ENCODE assay signal across 19 mouse cellular contexts in genomic region chr6:88635881-88636754, GRCm38 (mm10). TPM values are rescaled to one million over a fixed set of nuclear protein-coding genes. Genes with fewer than 3 reads are reported as not detected.
DNase-seq lines count a peak whose midpoint lies in the region; ATAC-seq and TF ChIP-seq lines count a peak whose summit lies in the region.
"Had no signal": no experiment of that assay in that cellular context is flagged by ENCODE, and none has a peak within 500 bp of the region (broad histone marks: within the 10 kb centered on the region; RNA-seq: fewer than 3 reads in every experiment).

No protein-coding gene starts in this region.

- WGBS in forebrain, embryonic 10.5 days = 94% methylated on average over 6 of the region's 6 CpGs
- WGBS in forebrain, postnatal 0 days = 93% methylated on average over 6 of the region's 6 CpGs
- 55% methylated on average over 6 of the region's 6 CpGs for WGBS in liver, embryonic 15.5 days (ENCODE audit: insufficient replicate concordance)

- no peak for TF ChIP-seq RAD21 in MEL (IDR thresholded peaks at IDR 0.05; ENCODE audit: low read depth, low read length)

- H3K27ac ChIP-seq in forebrain, embryonic 10.5 days = no peak overlapping the region
- H3K27ac ChIP-seq in forebrain, postnatal 0 days (ENCODE audit: low read depth, low read length) = no peak overlapping the region
- H3K27ac ChIP-seq in MEL (ENCODE audit: control insufficient read depth, low read depth, low read length) = no peak overlapping the region
- H3K27ac ChIP-seq in liver, embryonic 15.5 days (replicated peaks) = peak overlapping the region; percentile 92
- H3K27ac ChIP-seq: hindbrain, embryonic 12.5 days had no signal

- ATAC-seq in forebrain, postnatal 0 days = no peak
- ATAC-seq in liver, embryonic 15.5 days (ENCODE audit: insufficient read depth) = peak; percentile 83
- ATAC-seq: forebrain, embryonic 16.5 days; intestine, embryonic 16.5 days; midbrain, embryonic 16.5 days had no signal

- peak; percentile 10 for DNase-seq in forebrain, embryonic 10.5 days (ENCODE audit: extremely low spot score, low spot score)
- DNase-seq in forebrain, postnatal 0 days = no peak
- peak; percentile 25 for DNase-seq in MEL (ENCODE audit: low read depth, low spot score)
- no peak for DNase-seq in right cerebral cortex, adult 2 months (ENCODE audit: low spot score in 2 of 2)
- no peak for DNase-seq in urinary bladder, adult 18-20 months (ENCODE audit: low spot score in 2 of 2)
- no peak for DNase-seq in cerebellum, adult 9-10 months
- DNase-seq: adrenal gland, postnatal 25 days; cerebellum, postnatal 25 days; gastrocnemius, postnatal 10 days; lung, embryonic 14.5 days; thymus, postnatal 4 days had no signal

- H3K4me3 ChIP-seq in forebrain, embryonic 10.5 days = no peak overlapping the region
- no peak overlapping the region for H3K4me3 ChIP-seq in forebrain, postnatal 0 days (ENCODE audit: low read depth, low read length)
- no peak overlapping the region for H3K4me3 ChIP-seq in MEL (ENCODE audit: control insufficient read depth in 1 of 2, insufficient read depth in 1 of 2, low read depth in 2 of 2, low read length in 2 of 2)
- H3K4me3 ChIP-seq in erythroblast, embryonic 14.5 days (replicated peaks) = peak overlapping the region; percentile 54
- peak overlapping the region; percentile 15; the same call in 1 of the 2 replicates for H3K4me3 ChIP-seq in liver, embryonic 15.5 days (replicated peaks)
- H3K4me3 ChIP-seq: hindbrain, embryonic 12.5 days; megakaryocyte, embryonic 14.5 days had no signal

- no peak for TF ChIP-seq CTCF in forebrain, postnatal 0 days (IDR thresholded peaks at IDR 0.05; ENCODE audit: low read depth)
- no peak for TF ChIP-seq CTCF in MEL (IDR thresholded peaks at IDR 0.05 in 2 of 3, conservative IDR thresholded peaks at IDR 0.05 in 1 of 3; ENCODE audit: control insufficient read depth in 1 of 3, insufficient read depth in 1 of 3, low read depth in 2 of 3, low read length in 3 of 3, poor library complexity in 1 of 3, severe bottlenecking in 1 of 3)

- H3K79me2 ChIP-seq in MEL (ENCODE audit: control insufficient read depth, insufficient read depth, low read length, poor library complexity) = no peaks in the 10 kb centered on the region

- peaks cover 23% of the 10 kb centered on the region for H3K4me1 ChIP-seq in forebrain, embryonic 10.5 days
- H3K4me1 ChIP-seq in forebrain, postnatal 0 days (ENCODE audit: insufficient read depth) = peaks cover 7% of the 10 kb centered on the region; the same call in 1 of the 2 replicates
- no peaks in the 10 kb centered on the region; a peak in 1 of 4 replicates for H3K4me1 ChIP-seq in MEL (ENCODE audit: control insufficient read depth in 1 of 2, insufficient read depth in 2 of 2, low read length in 2 of 2)
- H3K4me1 ChIP-seq in erythroblast, embryonic 14.5 days (ENCODE audit: control insufficient read depth) = peaks cover 97% of the 10 kb centered on the region
- H3K4me1 ChIP-seq in liver, embryonic 15.5 days (replicated peaks) = peaks cover 89% of the 10 kb centered on the region

- no peak for TF ChIP-seq POLR2A in MEL (IDR thresholded peaks at IDR 0.05; ENCODE audit: control insufficient read depth in 1 of 2, insufficient read depth in 1 of 2, low read depth in 1 of 2, low read length in 2 of 2, poor library complexity in 1 of 2)

- peaks cover 14% of the 10 kb centered on the region for H3K9me3 ChIP-seq in forebrain, embryonic 10.5 days
- H3K9me3 ChIP-seq in forebrain, postnatal 0 days (ENCODE audit: low read length) = no peaks in the 10 kb centered on the region
- H3K9me3 ChIP-seq in MEL (replicated peaks; ENCODE audit: insufficient read depth, low read length) = no peaks in the 10 kb centered on the region
- peaks cover 25% of the 10 kb centered on the region for H3K9me3 ChIP-seq in erythroblast, embryonic 14.5 days (ENCODE audit: control insufficient read depth, low read length)
- H3K9me3 ChIP-seq in liver, embryonic 15.5 days (replicated peaks) = 0 out of 2 replicates have a peak, but pooled peaks cover 8% of the 10 kb centered on the region

- H3K27me3 ChIP-seq in forebrain, embryonic 10.5 days (ENCODE audit: poor library complexity, severe bottlenecking) = no peaks in the 10 kb centered on the region
- H3K27me3 ChIP-seq in forebrain, postnatal 0 days (ENCODE audit: insufficient read depth, low read length) = no peaks in the 10 kb centered on the region
- peaks cover 0 to 5% of the 10 kb centered on the region in 2 experiments; a peak in 2 of 4 replicates for H3K27me3 ChIP-seq in MEL (ENCODE audit: control insufficient read depth in 1 of 2, insufficient read depth in 2 of 2, low read length in 2 of 2)
- H3K27me3 ChIP-seq in erythroblast, embryonic 14.5 days (ENCODE audit: control insufficient read depth) = no peaks in the 10 kb centered on the region; the same call in 1 of the 2 replicates
- no peaks in the 10 kb centered on the region for H3K27me3 ChIP-seq in liver, embryonic 15.5 days
- H3K27me3 ChIP-seq: hindbrain, embryonic 12.5 days had no signal

- TF ChIP-seq EP300 in MEL (IDR thresholded peaks at IDR 0.05; ENCODE audit: low read depth in 1 of 2, low read length in 2 of 2) = peak in 1 of 2 experiments; percentile 56; a peak in 1 of 4 replicates

- H3K36me3 ChIP-seq in forebrain, embryonic 10.5 days (replicated peaks) = no peaks in the 10 kb centered on the region; the same call in 1 of the 2 replicates
- H3K36me3 ChIP-seq in forebrain, postnatal 0 days (ENCODE audit: insufficient read depth) = no peaks in the 10 kb centered on the region
- H3K36me3 ChIP-seq in MEL (ENCODE audit: control insufficient read depth in 1 of 2, insufficient read depth in 2 of 2, low read length in 2 of 2) = peaks cover 0 to 3% of the 10 kb centered on the region in 2 experiments; a peak in 2 of 4 replicates
- peaks cover 24% of the 10 kb centered on the region for H3K36me3 ChIP-seq in erythroblast, embryonic 14.5 days (ENCODE audit: control insufficient read depth)
- H3K36me3 ChIP-seq in liver, embryonic 15.5 days (replicated peaks) = no peaks in the 10 kb centered on the region
- H3K36me3 ChIP-seq: hindbrain, embryonic 12.5 days had no signal

- no peak overlapping the region for H3K9ac ChIP-seq in forebrain, postnatal 0 days
- H3K9ac ChIP-seq in MEL (ENCODE audit: control insufficient read depth, low read depth, low read length, poor library complexity, severe bottlenecking) = no peak overlapping the region
- H3K9ac ChIP-seq in liver, embryonic 15.5 days = peak overlapping the region; percentile 28; the same call in 1 of the 2 replicates
- H3K9ac ChIP-seq: hindbrain, embryonic 12.5 days; lung, embryonic 14.5 days had no signal

- H3K4me2 ChIP-seq in forebrain, postnatal 0 days (ENCODE audit: low read depth) = no peak overlapping the region
- peak overlapping the region; percentile 61 for H3K4me2 ChIP-seq in liver, embryonic 15.5 days
- H3K4me2 ChIP-seq: hindbrain, embryonic 12.5 days; lung, embryonic 14.5 days had no signal

TF ChIP-seq in MEL, 35 proteins besides CTCF, POLR2A, EP300 and RAD21:
- TF ChIP-seq ZNF384 (IDR thresholded peaks at IDR 0.05; ENCODE audit: low read depth, low read length) (peak; percentile 66), GATA1 (IDR thresholded peaks at IDR 0.05; ENCODE audit: low read depth, low read length) (peak; percentile 56), POLR2AphosphoS2 (IDR thresholded peaks at IDR 0.05; ENCODE audit: low read length) (no peak), NRF1 (IDR thresholded peaks at IDR 0.05; ENCODE audit: insufficient read depth, low read depth, low read length, poor library complexity, severe bottlenecking) (no peak), TCF12 (IDR thresholded peaks at IDR 0.05; ENCODE audit: low read depth, low read length) (peak; percentile 54; the same call in 1 of the 2 replicates)

RNA-seq across cellular contexts. Expression of gene Kbtbd12, which starts 1.6 kb away (rescaled TPM):
- polyA plus RNA-seq in forebrain, embryonic 10.5 days (2016; fragmentation: Nextera tagmentation; extraction: Ambion mirVana) = 0.22 and 0.25 TPM in 2 replicates
- 0.08 and 0.29 TPM in 2 replicates for total RNA-seq in forebrain, postnatal 0 days (2014; rRNA removed)
- 0.14 and 0.24 TPM in 2 replicates for polyA plus RNA-seq in forebrain, postnatal 0 days (2015; fragmentation: Nextera tagmentation; extraction: Ambion mirVana)
- total RNA-seq in MEL (2012; rRNA removed) = 0.04 and 0.07 TPM in 2 replicates
- not detected for polyA plus RNA-seq in MEL (2012; ENCODE audit: insufficient read depth in 1 of 2, insufficient read length in 2 of 2, low read depth in 1 of 2, low replicate concordance in 2 of 2, missing spikeins in 1 of 2)
- not detected in 2 replicates for polyA plus RNA-seq in erythroblast, embryonic 14.5 days (2012)
- 0.82 and 1.5 TPM in 2 replicates for polyA plus RNA-seq in liver, embryonic 15.5 days (2015; fragmentation: Nextera tagmentation; extraction: Ambion mirVana)
- polyA plus RNA-seq: hindbrain, embryonic 12.5 days; limb, embryonic 11.5 days; lung, embryonic 14.5 days had no signal

Comparison
In these comparisons a context has a peak if more than half of its experiments do, and no peak if none do; other contexts are left out.
1. DNase-seq: peak in forebrain, embryonic 10.5 days (single experiment) and MEL (single experiment); none in forebrain, postnatal 0 days (single experiment), right cerebral cortex, adult 2 months (0 of 2), urinary bladder, adult 18-20 months (0 of 2) and cerebellum, adult 9-10 months (single experiment).
2. H3K4me3 ChIP-seq: peak in erythroblast, embryonic 14.5 days (single experiment) and liver, embryonic 15.5 days (single experiment); none in forebrain, embryonic 10.5 days (single experiment), forebrain, postnatal 0 days (single experiment) and MEL (0 of 2).